Mouse (Mus musculus) c-Kit-positive CD71-positive TER-119-negative erythroid progenitor cells, embryonic 14.5 days (primary cell): Measurements from ENCODE around the gene Pramef20.
"Not testable (repeated sequence)": the region's sequence is repeated elsewhere in the genome, so short reads cannot be mapped to it uniquely, and the experiment has no call there.

Experiments used
- DNase-seq: peaks from one replicate; pipeline ENCODE4 v3.0.0-alpha.2; 2013; ENCODE audit warnings: low read depth

The Pramef20 gene

DNA sequence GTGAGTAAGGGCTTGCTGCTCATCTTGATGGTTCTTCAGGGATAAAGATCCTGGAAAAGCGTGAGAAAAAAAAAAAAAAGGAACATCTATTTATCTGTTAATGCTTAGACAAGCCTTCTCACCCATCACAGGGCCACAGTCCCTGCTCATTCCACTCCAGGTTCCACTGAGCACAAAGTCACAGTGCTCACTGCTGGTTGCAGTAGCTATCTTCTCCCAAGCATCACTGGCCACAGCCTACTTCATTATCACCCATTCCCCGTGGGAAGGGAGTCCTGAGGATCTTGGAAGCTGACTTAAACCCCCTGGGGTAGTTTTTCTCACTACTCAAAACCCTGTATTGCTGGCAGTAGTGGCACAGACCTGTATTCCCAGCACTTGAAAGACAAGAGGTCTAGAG is at the start of gene Pramef20:
TSS of gene Pramef20 (minus strand) at position 23 of the 400 bp plus-strand sequence.
- no peak for DNase-seq

DNA sequence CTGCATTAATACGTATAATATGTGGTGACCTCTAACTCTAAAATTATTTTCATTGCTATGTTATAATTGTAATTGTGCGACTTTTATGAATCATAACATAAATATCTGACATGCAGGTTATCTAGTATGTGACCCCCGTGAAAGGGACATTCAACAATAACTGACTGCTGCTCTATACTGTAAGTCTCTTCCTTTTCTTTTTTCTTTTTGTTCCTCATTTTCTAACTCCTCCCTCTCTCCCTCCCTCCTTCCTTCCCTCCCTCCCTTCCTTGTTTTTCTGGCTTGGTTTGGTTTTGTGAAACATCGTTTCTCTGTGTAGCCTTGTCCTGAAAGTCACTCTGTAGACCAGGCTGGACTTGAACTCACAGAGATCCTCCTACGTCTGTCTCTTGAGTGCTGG is 46.9 kb upstream of the Pramef20 start:
- no peak for DNase-seq

DNA sequence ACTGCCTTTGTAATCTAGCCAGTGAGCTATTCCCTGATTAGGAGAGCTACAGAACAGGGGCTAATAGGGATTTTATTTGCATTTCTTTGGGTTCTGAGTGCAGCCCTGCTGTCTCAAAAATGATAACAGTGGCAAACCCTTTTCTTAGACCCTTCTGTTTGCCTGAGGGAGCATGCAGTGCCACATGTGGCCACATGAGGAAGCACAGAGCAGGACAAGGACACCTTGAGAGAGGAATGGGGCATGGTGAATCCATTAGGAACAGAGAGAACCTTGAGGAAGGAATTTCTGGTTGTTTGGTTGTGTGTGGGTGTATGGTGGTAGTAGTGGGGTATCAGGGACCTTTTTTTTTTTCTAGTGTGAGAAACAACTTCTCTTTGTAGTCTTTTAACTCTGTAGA is 42.9 kb upstream of the Pramef20 start:
- no peak for DNase-seq

DNA sequence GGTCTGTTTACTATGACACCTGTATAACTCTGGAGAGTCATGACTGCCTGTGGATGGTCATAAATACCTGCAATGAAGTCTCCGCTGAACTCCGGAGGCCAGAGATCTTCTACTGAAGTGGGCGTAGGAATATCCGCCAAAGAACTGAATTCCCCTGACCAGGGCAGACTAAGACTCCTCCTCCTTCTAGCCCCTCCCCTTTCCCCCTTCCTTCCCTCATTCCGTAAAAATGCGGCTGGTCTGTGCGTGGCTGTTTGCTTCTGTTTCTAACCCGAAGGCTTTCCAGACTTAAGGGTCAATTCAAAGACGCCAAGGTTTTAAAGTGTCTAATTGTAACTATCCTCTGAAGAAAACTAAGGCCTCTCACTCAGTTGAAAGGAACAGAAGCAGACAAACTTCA is 30.6 kb upstream of the Pramef20 start, which contains the start of gene Pramef12:
TSS of gene Pramef12 (minus strand) at position 175 of the 400 bp plus-strand sequence.
- no peak for DNase-seq

DNA sequence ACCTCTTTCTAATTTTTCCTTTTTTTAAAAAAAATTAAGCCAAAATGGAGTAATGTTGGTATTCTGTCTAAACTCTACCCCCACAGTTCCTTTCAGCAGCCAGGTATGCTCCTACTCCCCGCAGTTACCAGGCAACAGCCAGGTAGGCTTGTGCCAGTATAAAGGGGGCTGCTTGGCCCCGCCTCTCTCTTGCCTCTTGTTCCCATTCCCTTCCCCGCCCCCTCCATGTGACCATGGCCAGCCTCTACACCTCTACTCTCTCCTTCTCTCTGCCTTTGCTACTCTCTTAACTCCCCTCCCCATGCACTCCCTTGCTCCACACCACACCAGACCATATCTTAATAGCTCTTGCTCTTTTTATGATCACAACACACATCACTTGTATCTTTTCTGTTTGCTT is 28.5 kb upstream of the Pramef20 start:
- no peak for DNase-seq

DNA sequence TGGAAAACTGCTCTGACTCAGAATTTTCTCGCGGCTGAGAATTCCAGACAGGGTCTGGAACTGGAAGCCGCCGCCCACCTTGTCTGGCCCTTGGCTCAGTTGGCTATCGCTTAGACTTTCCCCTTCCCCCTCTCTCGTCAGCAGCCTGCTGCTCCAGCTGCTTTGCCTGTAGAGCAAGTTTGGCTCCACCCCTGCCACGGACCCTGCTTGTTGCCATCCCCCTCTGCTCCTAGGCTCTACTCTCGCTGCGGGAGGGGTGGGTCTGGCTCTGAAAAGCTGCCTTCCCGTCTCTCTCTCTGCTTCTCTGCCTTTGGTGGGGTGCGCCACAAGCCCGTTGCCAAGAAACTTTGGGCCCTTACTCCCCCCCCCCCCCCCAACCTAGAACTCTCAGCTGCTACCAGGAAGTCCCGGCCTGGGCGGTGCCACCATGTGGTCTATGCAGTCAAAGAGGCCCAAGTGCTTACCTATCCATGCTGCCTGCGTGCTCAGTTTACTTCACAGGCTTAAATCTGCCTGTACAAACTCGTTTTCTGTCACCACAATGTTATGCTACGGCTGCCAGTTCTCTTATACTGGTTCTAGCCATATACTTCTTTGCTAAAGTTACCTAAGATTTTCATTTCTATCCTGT is 26.8 kb upstream of the Pramef20 start:
- DNase-seq: no peak

DNA sequence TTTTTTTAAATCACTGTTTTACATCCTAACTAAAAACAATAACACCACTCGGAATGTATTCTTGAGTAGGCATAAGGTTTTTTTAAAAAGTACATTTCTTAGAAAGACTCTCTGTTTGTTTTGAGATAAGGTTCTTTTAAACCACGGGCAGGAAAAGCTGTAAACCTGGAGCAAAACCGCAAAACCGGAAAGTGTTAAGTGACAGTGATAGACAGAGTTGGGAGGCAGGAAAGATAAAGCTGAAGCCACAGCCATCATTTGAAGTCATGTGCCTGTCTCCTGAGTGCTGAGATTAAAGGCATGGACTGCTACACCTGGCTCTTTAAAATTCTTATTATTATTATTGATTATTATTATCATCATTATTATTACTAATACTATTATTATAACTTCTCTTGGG is 25.0 kb upstream of the Pramef20 start:
- DNase-seq: no peak

DNA sequence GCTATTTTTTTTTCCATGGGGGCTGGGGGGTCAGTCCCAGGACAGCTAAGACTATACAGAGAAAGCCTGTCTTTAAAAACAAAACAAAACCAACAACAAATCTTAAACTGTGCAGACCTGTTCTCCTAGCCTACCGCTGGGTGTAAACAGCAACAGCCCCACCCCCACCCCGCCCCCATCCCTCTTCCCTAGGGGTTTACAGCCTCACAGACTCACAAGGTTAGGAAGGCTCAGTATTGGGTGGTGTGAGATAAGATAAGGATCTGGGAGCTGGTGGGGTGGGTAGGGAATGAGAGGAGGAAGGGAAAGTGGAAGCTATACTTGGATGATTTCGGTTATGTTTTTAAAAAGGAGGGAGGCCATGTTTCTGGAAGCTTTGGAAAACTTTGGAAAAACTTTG is 18.6 kb upstream of the Pramef20 start:
- no peak for DNase-seq

DNA sequence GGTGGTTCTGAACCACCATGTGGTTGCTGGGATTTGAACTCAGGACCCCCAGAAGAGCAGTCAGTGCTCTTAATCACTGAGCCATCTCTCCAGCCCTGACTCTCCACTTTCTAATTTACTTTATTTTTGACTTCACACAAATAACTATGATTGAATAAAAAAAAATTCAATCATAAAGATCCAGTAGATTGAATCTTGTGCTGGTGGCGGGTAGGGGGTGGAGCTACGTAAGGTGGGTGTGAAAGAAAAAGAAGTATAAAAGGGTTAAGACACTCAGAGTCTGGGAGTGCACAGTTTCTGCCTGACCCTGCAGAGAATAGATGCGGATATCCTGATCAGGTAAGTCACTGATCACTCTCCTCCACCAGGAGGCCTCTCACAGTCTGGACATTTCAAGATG is 20.1 kb downstream of the Pramef20 start, which contains the start of gene Gm13119:
TSS of gene Gm13119 (plus strand) at position 301 of the 400 bp plus-strand sequence.
- DNase-seq: not testable (repeated sequence)

DNA sequence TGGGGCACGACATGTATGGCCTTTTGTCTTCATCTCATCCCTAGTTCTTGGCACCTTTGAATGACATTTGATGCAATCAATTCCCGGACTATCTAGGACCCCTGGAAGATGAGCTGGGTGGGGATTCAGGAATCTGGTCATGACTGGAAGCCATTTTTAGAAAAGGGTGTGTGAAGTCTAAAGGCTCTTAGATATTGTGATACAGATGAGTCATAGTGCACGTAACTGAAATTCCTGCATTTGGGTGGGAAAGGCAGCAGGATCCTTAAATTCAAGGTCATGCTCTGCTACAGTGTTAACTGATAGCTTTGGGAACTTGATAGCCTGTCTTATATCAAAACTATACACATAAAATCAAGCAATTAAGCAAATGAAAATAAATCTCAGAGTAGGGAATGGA is 41.9 kb downstream of the Pramef20 start:
- DNase-seq: not testable (repeated sequence)

DNA sequence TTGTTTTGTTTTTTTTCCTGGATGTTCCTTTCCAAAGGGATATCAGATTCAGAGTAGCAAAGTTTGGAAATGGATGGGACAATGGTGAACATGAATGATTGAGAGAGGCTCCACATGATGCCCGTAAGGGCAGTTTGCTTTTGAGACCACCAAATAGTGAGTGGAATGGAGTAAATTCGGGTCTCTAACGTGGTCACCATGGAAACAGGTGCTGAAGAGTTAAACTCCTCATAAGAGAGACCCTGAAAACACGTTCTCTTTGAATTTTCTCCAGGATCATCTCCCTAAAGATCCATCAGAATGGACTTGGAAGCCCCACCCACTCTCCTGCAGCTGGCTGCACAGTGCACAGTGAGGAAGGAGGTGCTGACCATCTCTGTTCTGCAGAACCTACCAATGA is 47.8 kb downstream of the Pramef20 start, which contains the start of gene Gm13128:
TSS of gene Gm13128 (plus strand) at position 301 of the 400 bp plus-strand sequence.
- DNase-seq: not testable (repeated sequence)
